Mouse (Mus musculus) G1E-ER4 (cell line): Measurements from ENCODE around the gene Olfr1465. TPM values are rescaled to one million over a fixed set of nuclear protein-coding genes. Genes with fewer than 3 reads are reported as not detected.

ENCODE experiments used
- GATA1 ChIP-seq: IDR thresholded peaks from one replicate; pipeline ENCODE4 v1.8.0; 2012; ENCODE audit warnings: low read length, inconsistent platforms
- polyA plus RNA-seq: library from polyadenylated mRNA; stranded (reverse); fragments of >175 nt; gene quantifications from 2 replicates; pipeline ENCODE4 v1.2.3, GENCODE M21; 2012

The Olfr1465 gene
- polyA plus RNA-seq = not detected in 2 replicates

GRCm38 (mm10) chr19:13315441-13315840, at the start of gene Olfr1465:
Gene Olfr1465, minus strand, starts transcription at chr19:13315541.
- TF ChIP-seq GATA1 = no peak

- TF ChIP-seq GATA1 = no peak
These were observed 46.6 kb upstream of the Olfr1465 start, which contains the start of gene Olfr1467 for GRCm38 (mm10) chr19:13361936-13362335. Gene Olfr1467, plus strand, starts transcription at chr19:13362236.

- TF ChIP-seq GATA1 = no peak
These were observed 23.2 kb upstream of the Olfr1465 start, which contains the start of gene Olfr1466 for GRCm38 (mm10) chr19:13338562-13338961. Gene Olfr1466, plus strand, starts transcription at chr19:13338862.

Other genes with a start within 250 kb of the Olfr1465 start
- gene Olfr1457, start 217.7 kb downstream of the Olfr1465 start, polyA plus RNA-seq = not detected in 2 replicates
- not detected in 2 replicates for gene Olfr1458, start 208.8 kb downstream of the Olfr1465 start, polyA plus RNA-seq
- gene Olfr1459, start 166.0 kb downstream of the Olfr1465 start, polyA plus RNA-seq = not detected in 2 replicates
- gene Olfr1461, start 152.5 kb downstream of the Olfr1465 start, polyA plus RNA-seq = not detected in 2 replicates
- not detected in 2 replicates for gene Olfr1462, start 129.8 kb downstream of the Olfr1465 start, polyA plus RNA-seq
- not detected in 2 replicates for gene Olfr1463, start 84.2 kb downstream of the Olfr1465 start, polyA plus RNA-seq
- gene Olfr1466, start 23.3 kb upstream of the Olfr1465 start, polyA plus RNA-seq = not detected in 2 replicates
- not detected in 2 replicates for gene Olfr1467, start 46.7 kb upstream of the Olfr1465 start, polyA plus RNA-seq
- not detected in 2 replicates for gene Olfr1469, start 92.3 kb upstream of the Olfr1465 start, polyA plus RNA-seq
- gene Olfr1471, start 127.9 kb upstream of the Olfr1465 start, polyA plus RNA-seq = not detected in 2 replicates
- not detected in 2 replicates for gene Olfr1472, start 140.5 kb upstream of the Olfr1465 start, polyA plus RNA-seq
- gene Olfr1474, start 154.0 kb upstream of the Olfr1465 start, polyA plus RNA-seq = not detected in 2 replicates
- gene Olfr1475, start 164.7 kb upstream of the Olfr1465 start, polyA plus RNA-seq = not detected in 2 replicates
- gene Olfr1477, start 185.0 kb upstream of the Olfr1465 start, polyA plus RNA-seq = not detected in 2 replicates
- gene Olfr1480, start 212.4 kb upstream of the Olfr1465 start, polyA plus RNA-seq = not detected in 2 replicates